Mouse (Mus musculus): ENCODE results near the gene Fam90a1a.
"Not testable (repeated sequence)": the region's sequence is repeated elsewhere in the genome, so short reads cannot be mapped to it uniquely, and the experiment has no call there.

- not testable (repeated sequence) for TF ChIP-seq CTCF (IDR thresholded peaks at IDR 0.05 in 2 of 3, conservative IDR thresholded peaks at IDR 0.05 in 1 of 3; ENCODE audit: control insufficient read depth in 1 of 3, insufficient read depth in 1 of 3, low read depth in 2 of 3, low read length in 3 of 3, poor library complexity in 1 of 3, severe bottlenecking in 1 of 3); JUND (IDR thresholded peaks at IDR 0.05; ENCODE audit: low read depth, low read length); TCF12 (IDR thresholded peaks at IDR 0.05; ENCODE audit: low read depth, low read length); POLR2A (IDR thresholded peaks at IDR 0.05; ENCODE audit: control insufficient read depth in 1 of 2, insufficient read depth in 1 of 2, low read depth in 1 of 2, low read length in 2 of 2, poor library complexity in 1 of 2); EP300 (IDR thresholded peaks at IDR 0.05; ENCODE audit: low read depth in 1 of 2, low read length in 2 of 2); NELFE (IDR thresholded peaks at IDR 0.05; ENCODE audit: low read depth, low read length); SMC3 (IDR thresholded peaks at IDR 0.05; ENCODE audit: low read depth, low read length); ZKSCAN1 (IDR thresholded peaks at IDR 0.05; ENCODE audit: low read depth, low read length); RAD21 (IDR thresholded peaks at IDR 0.05; ENCODE audit: low read depth, low read length); ZC3H11A (IDR thresholded peaks at IDR 0.05; ENCODE audit: low read depth, low read length)
Observed at GRCm38 (mm10) chr8:21938052-21938451, 20.5 kb upstream of the Fam90a1a start, which contains the start of gene Defb35.
